Mouse (Mus musculus) ES-Bruce4 (cell line): Measurements from ENCODE around the gene Cfap74. TPM values are rescaled to one million over a fixed set of nuclear protein-coding genes. Genes with fewer than 3 reads are reported as not detected.

ENCODE experiments used
- H3K27ac ChIP-seq: 2 replicates; pipeline ENCODE4 v1.5.1; 2012; ENCODE audit warnings: low read length, inconsistent platforms; ENCODE audit not compliant: insufficient read depth
- H3K27me3 ChIP-seq: 2 replicates; pipeline ENCODE4 v1.6.1; 2012; ENCODE audit warnings: mild to moderate bottlenecking, low read length, inconsistent platforms; ENCODE audit not compliant: control insufficient read depth, poor library complexity, insufficient read depth, severe bottlenecking
- H3K36me3 ChIP-seq: 2 replicates; pipeline ENCODE4 v1.6.1; 2012; ENCODE audit warnings: inconsistent platforms, mild to moderate bottlenecking, low read length, moderate library complexity; ENCODE audit not compliant: control insufficient read depth, poor library complexity, insufficient read depth, severe bottlenecking
- H3K4me1 ChIP-seq: one replicate; pipeline ENCODE4 v1.8.1; 2011; ENCODE audit warnings: low read length; ENCODE audit not compliant: control insufficient read depth, insufficient read depth
- H3K4me3 ChIP-seq: 2 replicates; pipeline ENCODE4 v1.5.1; 2011; ENCODE audit warnings: low read depth, mild to moderate bottlenecking, low read length
- H3K9ac ChIP-seq: 2 replicates; pipeline ENCODE4 v1.6.1; 2012; ENCODE audit warnings: low read depth, mild to moderate bottlenecking, inconsistent platforms; ENCODE audit not compliant: poor library complexity, severe bottlenecking
- H3K9me3 ChIP-seq: replicated peaks from 2 replicates; pipeline ENCODE4 v1.6.1; 2012; ENCODE audit warnings: mild to moderate bottlenecking, low read length, inconsistent platforms; ENCODE audit not compliant: control insufficient read depth, poor library complexity, insufficient read depth, severe bottlenecking
- CTCF ChIP-seq: IDR thresholded peaks from one replicate; pipeline ENCODE4 v1.8.1; 2011; ENCODE audit warnings: low read depth, low read length
- EP300 ChIP-seq: IDR thresholded peaks from 2 replicates; pipeline ENCODE4 v1.6.1; 2011; ENCODE audit warnings: low read depth, low read length; ENCODE audit not compliant: insufficient read depth
- POLR2A ChIP-seq: IDR thresholded peaks from one replicate; pipeline ENCODE4 v1.8.1; 2011; ENCODE audit warnings: low read length; ENCODE audit not compliant: insufficient read depth
- polyA plus RNA-seq: library from polyadenylated mRNA; stranded (reverse); fragments of >200 nt; gene quantifications from 2 replicates; pipeline ENCODE4 v1.2.4, GENCODE M21; 2011; ENCODE audit warnings: low read depth; ENCODE audit not compliant: missing spikeins, insufficient read depth, insufficient read length

Gene Cfap74
- polyA plus RNA-seq, 1 experiment: 3.3 TPM

GRCm38 (mm10) chr4:155481381-155482124 is 72.6 kb downstream of the Cfap74 start:
- Histone ChIP-seq H3K4me3 (peak overlapping the region; percentile 10), H3K4me1 (peaks cover 3% of the 10 kb centered on the region), H3K36me3 (no peaks in the 10 kb centered on the region), H3K9ac (peak overlapping the region; percentile 0; the same call in 1 of the 2 replicates), H3K9me3 (no peaks in the 10 kb centered on the region), H3K27me3 (no peaks in the 10 kb centered on the region), H3K27ac (no peak overlapping the region)
- TF ChIP-seq POLR2A (no peak), EP300 (no peak), CTCF (peak; percentile 84)

DNA sequence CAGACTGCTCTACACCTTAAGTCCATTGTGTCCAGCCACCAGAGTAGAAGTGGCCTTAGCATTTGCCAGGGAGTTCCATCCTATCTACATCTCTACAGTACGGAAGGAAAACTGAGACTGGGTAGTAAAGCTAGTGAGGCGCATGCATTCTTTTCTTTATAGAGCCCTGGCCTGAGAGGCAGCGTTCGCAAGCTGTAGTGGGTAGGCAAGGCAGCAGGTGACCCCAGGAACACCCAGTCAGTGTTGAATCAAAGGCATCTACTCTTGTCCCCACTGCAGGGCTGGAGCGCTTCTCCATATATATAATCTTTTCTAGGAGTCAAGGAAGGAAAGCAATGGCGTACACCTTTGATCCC is 73.1 kb downstream of the Cfap74 start:
- no peak overlapping the region for H3K27ac ChIP-seq
- H3K4me1 ChIP-seq: peaks cover 3% of the 10 kb centered on the region
- H3K9me3 ChIP-seq: no peaks in the 10 kb centered on the region
- no peaks in the 10 kb centered on the region for H3K36me3 ChIP-seq
- H3K4me3 ChIP-seq: peak overlapping the region; percentile 10; the same call in 1 of the 2 replicates
- TF ChIP-seq POLR2A: no peak
- TF ChIP-seq EP300: no peak
- no peak for TF ChIP-seq CTCF
- no peaks in the 10 kb centered on the region for H3K27me3 ChIP-seq
- peak overlapping the region; percentile 0; the same call in 1 of the 2 replicates for H3K9ac ChIP-seq

GRCm38 (mm10) chr4:155482733-155483540 is 73.9 kb downstream of the Cfap74 start:
- Histone ChIP-seq H3K9me3 (no peaks in the 10 kb centered on the region), H3K4me1 (peaks cover 3% of the 10 kb centered on the region), H3K27ac (peak overlapping the region; percentile 18), H3K9ac (no peak overlapping the region; the same call in 1 of the 2 replicates), H3K4me3 (no peak overlapping the region), H3K36me3 (no peaks in the 10 kb centered on the region), H3K27me3 (no peaks in the 10 kb centered on the region)
- no peak for TF ChIP-seq POLR2A
- TF ChIP-seq EP300: 0 out of 2 replicates have a peak, but pooled peaks have one; percentile 8
- no peak for TF ChIP-seq CTCF

DNA sequence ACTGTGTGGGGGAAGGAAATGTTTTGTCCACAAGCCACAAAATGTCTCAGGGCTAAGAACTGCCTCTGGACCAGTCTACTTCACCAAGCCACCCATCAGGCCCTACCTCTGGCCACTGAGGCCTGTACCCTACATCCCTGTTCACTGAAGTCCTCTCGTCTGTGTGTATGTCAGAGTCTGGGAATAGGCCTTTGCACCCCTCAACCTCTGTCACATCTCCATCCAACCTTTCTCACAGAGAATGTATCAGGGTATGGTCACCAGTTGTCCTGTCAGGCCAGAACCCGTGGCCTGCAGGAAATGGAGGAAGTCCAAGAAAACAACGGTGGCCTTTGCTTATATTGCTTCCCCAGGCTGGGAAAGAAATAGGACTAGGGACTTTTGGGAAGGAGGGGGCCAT is 76.5 kb downstream of the Cfap74 start:
- no peak overlapping the region for H3K9ac ChIP-seq
- H3K27ac ChIP-seq: no peak overlapping the region
- H3K4me1 ChIP-seq: peaks cover 3% of the 10 kb centered on the region
- H3K27me3 ChIP-seq: no peaks in the 10 kb centered on the region
- no peaks in the 10 kb centered on the region for H3K9me3 ChIP-seq
- TF ChIP-seq CTCF (no peak), POLR2A (no peak), EP300 (no peak)
- H3K36me3 ChIP-seq: no peaks in the 10 kb centered on the region
- no peak overlapping the region for H3K4me3 ChIP-seq

GRCm38 (mm10) chr4:155487746-155488145 is 78.8 kb downstream of the Cfap74 start:
- Histone ChIP-seq H3K4me1 (peaks cover 3% of the 10 kb centered on the region), H3K36me3 (no peaks in the 10 kb centered on the region), H3K27me3 (no peaks in the 10 kb centered on the region), H3K4me3 (no peak overlapping the region), H3K9ac (no peak overlapping the region), H3K9me3 (no peaks in the 10 kb centered on the region), H3K27ac (no peak overlapping the region)
- no peak for TF ChIP-seq EP300
- no peak for TF ChIP-seq POLR2A
- no peak for TF ChIP-seq CTCF
